Mouse (Mus musculus) v-Abl transformed pro-B cells (cell line): ENCODE data around the gene Pde8b.

Source experiments
- in situ Hi-C, 2 experiments: fragments of 400-800 bp; cut with MboI; formaldehyde crosslinking; loops; one replicate each; pipeline ENCODE4 v1.15.1; 2025; ENCODE audit not compliant: unreplicated experiment in 2 of 2

Pde8b gene

GRCm38 (mm10) chr13:95160211-95160610 lies 89.9 kb downstream of the Pde8b start:
- in situ Hi-C loops: no loop called here

- in situ Hi-C loops: no loop called here
Observed at GRCm38 (mm10) chr13:95158986-95159385, 91.2 kb downstream of the Pde8b start.

- in situ Hi-C loops: no loop called here
Observed at GRCm38 (mm10) chr13:95144746-95145145, 105.4 kb downstream of the Pde8b start.

DNA sequence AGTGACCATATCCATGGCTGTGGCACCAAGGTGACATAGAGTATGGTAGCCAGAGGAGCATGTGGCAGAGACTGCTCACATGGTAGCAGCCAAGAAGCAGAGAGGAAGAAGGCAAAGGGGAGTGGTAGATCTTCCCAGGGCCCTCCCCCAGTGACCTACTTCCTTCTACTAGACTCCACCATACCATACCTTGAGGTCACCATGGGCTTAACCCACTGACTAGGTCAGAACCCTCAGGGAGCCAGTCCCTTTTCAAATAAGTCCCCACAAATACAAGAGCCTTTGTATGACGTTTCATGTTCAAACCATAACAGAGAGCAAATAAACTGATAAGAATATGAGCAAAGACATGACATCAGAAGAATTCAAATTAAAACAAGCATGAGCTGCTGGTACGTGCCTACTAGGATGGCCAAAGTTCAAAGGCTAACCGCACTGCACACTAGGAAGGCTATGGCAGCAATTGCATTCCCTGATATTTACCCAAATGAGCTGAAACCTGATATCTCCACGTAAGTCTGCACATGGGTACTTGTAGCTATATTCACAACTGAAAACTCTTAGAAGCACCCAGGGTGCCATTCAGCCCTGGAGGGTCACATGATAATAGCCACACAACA lies 109.6 kb downstream of the Pde8b start:
- in situ Hi-C loops: no loop called here

DNA sequence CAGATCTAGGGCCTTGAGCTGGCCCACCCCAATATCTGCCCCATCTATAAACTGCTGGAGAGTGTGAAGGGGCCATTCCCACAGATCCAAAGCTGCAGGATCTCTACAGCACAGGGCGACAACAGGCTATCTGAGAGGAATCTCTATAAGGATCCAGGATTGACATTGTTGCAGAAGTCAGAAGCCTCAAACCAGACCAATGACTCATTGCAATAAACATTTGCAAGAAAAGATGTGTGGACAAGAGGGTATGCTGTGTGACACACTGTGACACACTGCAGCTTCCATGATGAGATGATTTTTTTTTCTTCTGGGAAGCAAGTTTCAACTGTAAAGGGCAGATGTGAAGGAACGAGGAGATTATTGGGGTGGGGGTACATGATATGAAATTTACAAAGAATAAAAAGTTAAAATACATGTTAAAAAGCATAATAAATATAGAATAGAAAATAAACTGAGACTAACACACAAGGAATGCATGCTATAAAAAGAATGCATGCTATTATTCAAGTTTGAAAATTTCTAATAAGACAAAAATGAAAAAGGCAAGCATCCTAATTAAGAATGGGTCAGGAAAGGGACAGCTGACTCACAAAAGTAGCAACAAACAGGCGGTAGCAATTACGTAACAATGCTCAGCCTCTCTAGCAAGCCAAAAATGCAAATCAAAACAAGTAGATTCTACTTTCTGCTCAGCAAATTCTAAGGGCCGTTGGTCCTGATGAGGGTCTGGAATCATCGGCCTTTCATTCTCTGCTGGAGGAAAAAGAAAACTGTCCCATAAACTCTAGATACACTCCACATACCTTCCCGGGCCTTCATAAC lies 114.6 kb downstream of the Pde8b start:
- in situ Hi-C loops: no loop called here

- in situ Hi-C loops: no loop called here
Observed at GRCm38 (mm10) chr13:95131848-95132247, 118.3 kb downstream of the Pde8b start.

DNA sequence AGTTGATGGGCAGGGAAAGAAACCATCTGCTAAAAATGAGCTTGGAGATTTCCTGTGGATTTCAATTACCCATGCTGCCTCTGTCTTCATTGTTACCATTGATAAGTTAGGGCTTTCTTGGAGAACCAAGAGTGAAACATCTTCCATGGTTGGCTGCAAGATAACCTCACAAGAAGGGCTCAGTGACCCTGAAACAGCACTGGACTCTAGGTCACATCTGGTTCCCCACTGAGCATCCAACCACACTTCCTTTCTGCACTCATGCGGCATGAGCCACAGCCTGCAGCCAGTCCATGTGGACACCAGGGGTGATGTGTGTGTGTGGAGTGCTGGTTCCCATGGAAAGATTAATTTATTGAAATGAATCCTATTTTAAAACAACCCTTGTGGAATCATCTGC lies 119.1 kb downstream of the Pde8b start:
- in situ Hi-C loops: no loop called here

GRCm38 (mm10) chr13:95127288-95127687 lies 122.8 kb downstream of the Pde8b start:
- in situ Hi-C loops: no loop called here

- in situ Hi-C loops: no loop called here
Observed at GRCm38 (mm10) chr13:95126801-95127200, 123.3 kb downstream of the Pde8b start.

DNA sequence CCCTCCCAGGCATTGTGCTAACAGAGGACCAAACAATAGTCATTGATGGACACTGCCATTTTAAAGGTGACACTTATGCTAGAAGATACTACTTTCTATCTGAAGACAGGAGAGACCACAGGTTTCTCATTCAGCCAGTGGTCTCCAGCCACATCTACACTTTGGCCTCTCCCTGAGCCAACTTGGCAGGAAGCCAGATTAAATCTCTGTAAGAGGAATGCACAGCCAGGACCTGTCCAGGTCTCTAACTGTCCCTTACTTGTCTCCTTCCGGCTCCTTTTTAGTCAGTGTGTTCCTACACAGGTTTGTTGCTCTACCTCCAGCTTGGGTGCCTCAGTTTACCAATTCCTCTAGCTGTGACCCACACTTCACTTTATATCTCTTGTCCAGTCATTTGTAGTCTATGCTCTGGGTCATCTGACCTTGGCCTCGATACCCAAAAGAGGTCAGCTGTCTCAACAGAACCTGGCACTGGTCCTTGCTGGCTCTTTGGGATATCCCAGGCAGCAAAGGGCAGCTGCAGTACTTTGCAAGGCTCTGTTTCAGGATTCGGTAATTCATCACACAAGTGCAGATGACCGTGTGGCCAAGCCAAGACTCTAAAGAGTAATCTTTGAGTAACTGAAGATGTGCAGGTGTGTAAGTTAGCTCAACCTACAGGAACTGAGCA lies 124.5 kb downstream of the Pde8b start:
- in situ Hi-C loops: no loop called here

DNA sequence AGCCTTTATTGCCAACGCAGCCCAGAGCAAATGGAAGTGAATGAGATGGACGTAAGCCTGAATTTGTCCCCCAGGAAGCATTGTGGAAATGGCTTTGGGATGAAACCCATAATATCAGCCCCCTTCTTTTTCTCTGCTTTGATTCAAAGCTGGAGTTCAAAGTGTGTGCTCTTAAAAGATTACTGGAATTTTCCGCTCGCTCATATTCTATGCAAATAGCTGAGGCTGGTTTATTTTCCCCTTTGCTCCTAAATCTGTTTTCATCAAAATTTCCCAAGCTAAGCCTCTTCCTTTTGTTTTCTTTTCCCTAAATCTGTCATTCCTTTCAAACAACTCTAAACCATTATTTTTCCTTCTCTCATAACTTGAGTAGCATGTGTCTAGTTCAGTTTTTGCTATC lies 129.6 kb downstream of the Pde8b start:
- in situ Hi-C loops: no loop called here

GRCm38 (mm10) chr13:95113763-95114162 lies 136.4 kb downstream of the Pde8b start:
- in situ Hi-C loops: no loop called here

- in situ Hi-C loops: no loop called here
Observed at GRCm38 (mm10) chr13:95109555-95109954, 140.6 kb downstream of the Pde8b start.

DNA sequence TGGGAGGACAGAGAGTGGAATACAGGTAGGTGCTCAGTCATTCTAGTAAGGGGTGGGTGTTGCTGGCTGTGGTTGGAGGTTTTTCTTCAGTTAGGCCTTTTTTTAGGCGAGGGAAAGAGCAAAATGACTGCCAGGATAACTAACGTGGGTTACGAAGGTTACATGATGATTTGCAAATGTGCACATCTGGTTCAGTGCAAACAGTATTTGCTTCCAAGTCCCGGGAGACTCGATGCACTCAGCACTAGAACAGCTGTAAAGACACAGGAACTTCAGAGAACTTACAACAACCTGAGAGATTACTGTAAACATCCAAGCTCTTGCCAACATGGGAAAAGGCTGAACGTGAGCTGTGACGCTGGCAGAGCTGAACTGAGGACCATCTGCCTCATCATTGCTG lies 142.1 kb downstream of the Pde8b start:
- in situ Hi-C loops: no loop called here

GRCm38 (mm10) chr13:95104865-95105264 lies 145.3 kb downstream of the Pde8b start:
- in situ Hi-C loops: no loop called here

- in situ Hi-C loops: no loop called here
Observed at GRCm38 (mm10) chr13:95102985-95103590, 147.0 kb downstream of the Pde8b start.

- in situ Hi-C loops: no loop called here
Observed at GRCm38 (mm10) chr13:95101315-95101714, 148.8 kb downstream of the Pde8b start.

GRCm38 (mm10) chr13:95098931-95099720 lies 151.0 kb downstream of the Pde8b start:
- in situ Hi-C loops: no loop called here

- in situ Hi-C loops: no loop called here
Observed at GRCm38 (mm10) chr13:95096646-95097045, 153.5 kb downstream of the Pde8b start.

DNA sequence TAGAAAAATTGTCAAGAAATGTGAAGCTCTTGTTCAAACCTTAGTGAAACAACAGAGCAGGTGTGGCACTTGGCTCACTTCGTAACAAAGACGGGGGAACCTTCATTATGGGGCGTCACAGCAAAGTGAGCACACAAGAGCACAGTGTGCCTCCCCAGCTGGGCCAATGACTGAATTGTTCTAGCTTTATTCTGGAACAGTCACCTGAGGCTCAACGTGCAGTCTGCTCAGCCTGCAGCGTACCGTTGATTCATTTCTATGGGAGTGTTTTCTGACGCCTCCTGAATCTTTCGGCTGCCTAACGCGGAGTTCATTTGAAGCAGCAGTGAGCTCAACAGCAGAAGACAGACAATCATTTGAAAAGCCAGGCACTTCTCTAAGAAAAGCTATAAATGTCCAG lies 154.3 kb downstream of the Pde8b start:
- in situ Hi-C loops: no loop called here
